Mouse (Mus musculus) megakaryocyte, embryonic 14.5 days (primary cell): Measurements from ENCODE around the gene Lias. TPM values are rescaled to one million over a fixed set of nuclear protein-coding genes. Genes with fewer than 3 reads are reported as not detected.

ENCODE experiments used
- H3K27me3 ChIP-seq: replicated peaks from 2 replicates; pipeline ENCODE3; 2012; ENCODE audit warnings: inconsistent platforms
- H3K36me3 ChIP-seq: replicated peaks from 2 replicates; pipeline ENCODE3; 2012; ENCODE audit warnings: low read length, inconsistent platforms, mixed read lengths
- H3K4me1 ChIP-seq: 2 replicates; pipeline ENCODE4 v1.6.1; 2012; ENCODE audit warnings: inconsistent platforms
- H3K4me3 ChIP-seq: replicated peaks from 2 replicates; pipeline ENCODE3; 2012; ENCODE audit warnings: moderate library complexity, mild to moderate bottlenecking, inconsistent platforms
- H3K9me3 ChIP-seq: 2 replicates; pipeline ENCODE4 v1.6.1; 2012; ENCODE audit warnings: inconsistent platforms
- FLI1 ChIP-seq: IDR thresholded peaks from 2 replicates; pipeline ENCODE4 v1.6.1; 2012; ENCODE audit warnings: low read length, inconsistent platforms, mixed read lengths
- GATA1 ChIP-seq: IDR thresholded peaks from 3 replicates; pipeline ENCODE4 v1.6.1; 2012; ENCODE audit warnings: mixed read lengths, low read length, inconsistent platforms, borderline replicate concordance
- polyA plus RNA-seq: library from polyadenylated mRNA; stranded (reverse); fragments of >175 nt; gene quantifications from 2 replicates; pipeline ENCODE4 v1.2.3, GENCODE M21; 2012; ENCODE audit warnings: low replicate concordance; ENCODE audit not compliant: insufficient read depth

Lias gene
- polyA plus RNA-seq, 1 experiment, result 2.3 TPM

GRCm38 (mm10) chr5:65422803-65423202 is 31.5 kb downstream of the Lias start:
- TF ChIP-seq FLI1 (no peak), GATA1 (no peak)
- Histone ChIP-seq H3K27me3 (no peaks in the 10 kb centered on the region), H3K36me3 (peaks cover 50% of the 10 kb centered on the region), H3K9me3 (no peaks in the 10 kb centered on the region), H3K4me3 (no peak overlapping the region), H3K4me1 (no peaks in the 10 kb centered on the region; the same call in 1 of the 2 replicates)

GRCm38 (mm10) chr5:65424215-65424614 is 32.9 kb downstream of the Lias start:
- Histone ChIP-seq H3K4me1 (peaks cover 7% of the 10 kb centered on the region), H3K27me3 (no peaks in the 10 kb centered on the region), H3K9me3 (no peaks in the 10 kb centered on the region), H3K4me3 (no peak overlapping the region), H3K36me3 (peaks cover 46% of the 10 kb centered on the region)
- TF ChIP-seq GATA1, result no peak
- no peak for TF ChIP-seq FLI1

- Histone ChIP-seq H3K4me3 (no peak overlapping the region), H3K4me1 (peaks cover 7% of the 10 kb centered on the region), H3K27me3 (no peaks in the 10 kb centered on the region), H3K36me3 (peaks cover 44% of the 10 kb centered on the region), H3K9me3 (no peaks in the 10 kb centered on the region)
- TF ChIP-seq GATA1 (no peak), FLI1 (no peak)
Observed at GRCm38 (mm10) chr5:65425251-65425650, 34.0 kb downstream of the Lias start.

GRCm38 (mm10) chr5:65428321-65428720 is 37.0 kb downstream of the Lias start:
- H3K4me3 ChIP-seq, result no peak overlapping the region
- peaks cover 17% of the 10 kb centered on the region for H3K36me3 ChIP-seq
- peaks cover 7% of the 10 kb centered on the region for H3K4me1 ChIP-seq
- no peaks in the 10 kb centered on the region for H3K9me3 ChIP-seq
- no peak for TF ChIP-seq GATA1
- TF ChIP-seq FLI1, result no peak
- H3K27me3 ChIP-seq, result no peaks in the 10 kb centered on the region

GRCm38 (mm10) chr5:65429441-65429840 is 38.1 kb downstream of the Lias start:
- H3K4me1 ChIP-seq, result peaks cover 11% of the 10 kb centered on the region
- peaks cover 8% of the 10 kb centered on the region for H3K36me3 ChIP-seq
- H3K4me3 ChIP-seq, result no peak overlapping the region
- TF ChIP-seq FLI1, result no peak
- no peak for TF ChIP-seq GATA1
- H3K27me3 ChIP-seq, result no peaks in the 10 kb centered on the region
- no peaks in the 10 kb centered on the region for H3K9me3 ChIP-seq

GRCm38 (mm10) chr5:65434471-65435362 is 43.4 kb downstream of the Lias start:
- Histone ChIP-seq H3K9me3 (no peaks in the 10 kb centered on the region), H3K36me3 (no peaks in the 10 kb centered on the region), H3K27me3 (no peaks in the 10 kb centered on the region), H3K4me1 (peaks cover 36% of the 10 kb centered on the region), H3K4me3 (peak overlapping the region; percentile 98)
- no peak for TF ChIP-seq GATA1
- TF ChIP-seq FLI1, result no peak

GRCm38 (mm10) chr5:65435363-65435805 is 44.1 kb downstream of the Lias start:
- no peak for TF ChIP-seq GATA1
- no peak for TF ChIP-seq FLI1
- H3K27me3 ChIP-seq, result no peaks in the 10 kb centered on the region
- peak overlapping the region; percentile 98 for H3K4me3 ChIP-seq
- H3K36me3 ChIP-seq, result no peaks in the 10 kb centered on the region
- H3K9me3 ChIP-seq, result no peaks in the 10 kb centered on the region
- peaks cover 37% of the 10 kb centered on the region for H3K4me1 ChIP-seq

GRCm38 (mm10) chr5:65435806-65436561 is 44.7 kb downstream of the Lias start, which contains the start of gene Ugdh:
Gene Ugdh, minus strand, starts transcription at chr5:65435949.
- Histone ChIP-seq H3K27me3 (no peaks in the 10 kb centered on the region), H3K4me3 (peak within 1 kb of the TSS; percentile 98), H3K36me3 (no peaks in the 10 kb centered on the region), H3K9me3 (no peaks in the 10 kb centered on the region), H3K4me1 (peaks cover 39% of the 10 kb centered on the region)
- no peak for TF ChIP-seq GATA1
- TF ChIP-seq FLI1, result no peak

- Histone ChIP-seq H3K4me1 (peaks cover 39% of the 10 kb centered on the region), H3K27me3 (no peaks in the 10 kb centered on the region), H3K4me3 (no peak overlapping the region), H3K36me3 (peaks cover 8% of the 10 kb centered on the region), H3K9me3 (no peaks in the 10 kb centered on the region)
- TF ChIP-seq GATA1 (no peak), FLI1 (no peak)
Observed at GRCm38 (mm10) chr5:65438041-65438440, 46.7 kb downstream of the Lias start.
